Mouse (Mus musculus) urinary bladder, postnatal 10 days (tissue): ENCODE measurements at regions not wholly inside any gene's neighbourhood (a gene's known extent, or its start where the extent isn't known, plus 50 kb on each side); places are given as distances from the start of the nearest gene placed in this dataset.

ENCODE experiments used
- DNase-seq: peaks from one replicate; pipeline ENCODE4 v3.0.0; 2022; ENCODE audit warnings: low spot score

DNA sequence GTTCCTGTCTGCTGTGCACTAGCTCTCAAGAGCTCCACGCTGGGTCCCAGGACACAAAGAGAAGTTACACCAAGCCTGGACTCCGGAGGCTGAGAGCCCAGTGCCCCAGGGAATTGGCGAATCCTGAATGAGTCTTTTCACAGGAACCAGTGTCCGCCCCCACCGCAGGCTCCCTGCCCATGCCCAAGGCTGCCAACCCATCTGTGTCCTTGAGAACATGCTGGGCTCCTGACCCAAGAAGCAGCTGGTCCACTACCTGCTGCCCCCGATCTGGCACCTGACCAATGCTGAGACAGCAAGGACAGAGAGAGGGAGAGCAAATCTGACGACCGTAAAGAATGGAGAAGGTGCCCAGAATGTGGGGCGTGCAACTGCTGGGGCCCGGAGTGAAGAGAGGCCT is 85.2 kb upstream of the Cplx2 start:
- no peak for DNase-seq

DNA sequence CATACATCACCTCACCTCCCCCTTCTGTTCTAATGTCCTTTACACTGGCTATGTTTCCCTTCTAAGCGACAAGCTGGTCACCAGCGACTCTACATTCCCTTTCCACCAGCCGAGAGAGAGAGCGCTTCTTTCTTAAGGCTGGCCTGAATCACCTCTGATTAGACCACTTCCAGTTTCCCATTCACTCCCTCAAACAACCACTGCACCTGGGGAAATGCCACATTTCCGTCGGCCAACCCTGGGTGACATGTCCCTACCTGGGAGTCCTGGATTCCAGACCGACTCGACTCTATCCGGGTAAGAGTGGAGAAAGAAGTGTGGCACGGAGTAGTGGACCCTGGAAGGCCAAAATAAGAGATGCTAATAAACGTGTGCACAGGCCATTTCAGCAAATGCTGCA is 84.5 kb upstream of the Cplx2 start:
- no peak for DNase-seq

DNA sequence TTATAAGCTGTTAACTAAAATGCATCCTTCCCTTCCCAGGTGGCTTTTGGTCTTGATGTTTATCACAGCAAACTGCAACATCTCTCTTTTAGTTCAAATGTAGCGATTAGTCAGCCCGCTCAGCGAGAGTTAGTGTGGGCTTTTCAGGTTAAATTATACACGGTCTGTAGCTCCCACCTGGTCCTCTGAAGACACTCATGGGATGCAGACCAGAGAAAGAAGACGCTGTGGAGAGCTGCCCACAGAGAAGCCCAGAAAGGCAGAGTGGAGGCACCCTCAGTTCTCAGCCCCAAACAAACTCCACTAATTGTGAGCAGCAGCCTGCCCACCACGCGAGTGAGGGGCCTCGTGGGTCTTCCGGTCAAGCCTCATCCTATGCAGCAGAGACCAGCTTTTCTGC is 81.1 kb upstream of the Cplx2 start:
- no peak for DNase-seq

DNA sequence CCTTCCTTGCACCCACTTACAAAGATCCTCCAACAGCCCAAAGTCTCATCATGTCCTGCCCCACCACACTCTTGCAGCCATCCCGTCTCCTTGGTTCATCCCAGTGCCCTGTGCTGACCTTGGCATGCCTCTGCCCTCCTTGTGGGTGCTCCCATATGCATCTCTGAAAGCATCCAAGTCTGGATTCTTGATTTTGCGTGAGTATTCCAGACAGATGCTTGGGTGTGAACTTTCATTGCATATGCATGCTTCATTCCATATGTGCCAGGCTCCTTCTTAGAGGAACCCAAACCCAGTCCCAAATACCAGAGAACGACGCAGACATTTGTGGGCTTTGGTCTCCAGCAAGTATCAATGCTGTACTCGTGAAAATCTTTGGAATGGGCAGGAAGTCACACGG is 78.8 kb upstream of the Cplx2 start:
- DNase-seq, result no peak

DNA sequence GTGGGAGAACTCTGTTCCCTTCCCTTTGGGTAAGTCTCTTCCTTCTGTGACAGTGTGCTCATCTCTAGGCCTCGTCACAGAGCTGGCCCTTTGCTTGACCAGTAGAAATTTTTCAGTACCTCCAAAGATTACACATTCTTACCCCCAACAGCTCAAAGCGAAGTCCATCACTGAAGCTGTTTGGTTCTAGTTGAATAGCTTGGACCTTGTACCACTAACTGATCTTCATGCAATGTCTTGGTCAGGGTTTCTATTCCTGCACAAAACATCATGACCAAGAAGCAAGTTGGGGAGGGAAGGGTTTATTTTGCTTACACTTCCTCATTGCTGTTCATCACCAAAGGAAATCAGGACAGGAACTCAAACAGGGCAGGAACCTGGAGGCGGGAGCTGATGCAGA is 78.1 kb upstream of the Cplx2 start:
- no peak for DNase-seq

DNA sequence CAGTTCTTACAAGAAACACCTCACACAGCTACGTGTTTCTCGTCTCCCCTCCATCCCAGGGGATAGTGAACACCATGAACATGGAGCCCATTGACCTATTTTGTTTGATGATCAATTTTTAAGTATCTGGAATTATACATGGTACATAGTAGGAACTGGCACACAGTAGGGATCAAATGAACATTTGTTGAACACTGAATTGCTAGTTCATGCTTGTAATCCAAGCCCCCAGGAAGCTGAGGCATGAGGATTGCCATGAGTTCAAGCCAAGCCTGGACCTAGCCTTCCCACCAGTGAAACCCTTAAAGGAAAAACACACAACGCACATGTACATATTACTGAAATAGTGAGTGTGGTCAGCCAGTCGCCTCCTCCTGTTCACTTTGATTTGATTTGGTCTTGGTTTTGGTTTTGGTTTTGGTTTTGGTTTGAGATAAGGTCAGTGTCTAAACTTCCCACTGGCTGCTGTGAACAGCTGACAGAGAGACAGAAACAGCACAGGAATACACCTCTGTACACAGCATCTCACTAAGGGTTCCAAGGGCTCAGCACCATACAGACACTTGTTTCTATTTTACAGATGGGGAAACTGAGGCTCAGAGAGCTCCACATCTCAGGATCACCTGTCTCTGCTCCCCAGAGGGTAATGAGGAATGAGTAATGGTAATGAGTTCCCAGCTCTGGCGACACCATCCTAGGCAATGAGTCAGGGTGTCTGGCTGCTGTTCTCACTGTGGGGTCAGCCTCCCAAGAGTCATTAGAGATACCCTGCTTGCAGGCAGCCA is 75.5 kb upstream of the Cplx2 start:
- DNase-seq, result no peak

DNA sequence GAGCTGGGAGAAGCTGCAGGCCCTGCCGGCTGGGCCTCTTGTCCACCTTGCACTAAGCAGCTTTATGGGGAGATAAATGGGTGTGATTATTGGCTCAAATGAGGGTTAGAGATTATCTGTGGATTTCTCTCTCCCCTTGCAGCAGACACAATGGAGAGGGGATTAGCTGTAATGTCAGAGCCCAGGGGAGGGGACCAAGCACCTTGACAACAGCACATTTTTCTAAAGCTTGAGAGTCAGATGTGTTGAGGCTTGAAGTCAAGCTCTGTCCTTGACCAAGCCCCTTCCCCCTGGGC is 74.9 kb upstream of the Cplx2 start:
- DNase-seq, result no peak

DNA sequence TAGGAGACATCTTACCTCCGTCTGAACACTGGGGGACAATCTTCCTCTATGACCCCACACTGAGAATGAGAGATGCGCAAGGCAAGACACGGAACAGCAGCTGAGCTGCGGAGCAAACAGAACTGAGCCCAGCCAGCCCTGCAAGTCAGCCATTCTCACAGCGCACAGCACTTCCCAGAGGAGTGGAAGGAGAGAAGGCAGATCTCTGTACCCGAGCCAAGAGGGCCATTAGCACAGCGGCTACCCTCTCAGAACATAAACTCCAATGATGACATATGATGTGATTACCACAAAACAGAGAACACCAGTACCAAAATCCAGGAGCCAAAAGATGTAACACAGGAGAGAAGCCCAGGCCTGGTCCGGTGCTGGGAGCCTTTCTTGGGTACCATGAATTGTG is 72.3 kb upstream of the Cplx2 start:
- DNase-seq, result no peak

DNA sequence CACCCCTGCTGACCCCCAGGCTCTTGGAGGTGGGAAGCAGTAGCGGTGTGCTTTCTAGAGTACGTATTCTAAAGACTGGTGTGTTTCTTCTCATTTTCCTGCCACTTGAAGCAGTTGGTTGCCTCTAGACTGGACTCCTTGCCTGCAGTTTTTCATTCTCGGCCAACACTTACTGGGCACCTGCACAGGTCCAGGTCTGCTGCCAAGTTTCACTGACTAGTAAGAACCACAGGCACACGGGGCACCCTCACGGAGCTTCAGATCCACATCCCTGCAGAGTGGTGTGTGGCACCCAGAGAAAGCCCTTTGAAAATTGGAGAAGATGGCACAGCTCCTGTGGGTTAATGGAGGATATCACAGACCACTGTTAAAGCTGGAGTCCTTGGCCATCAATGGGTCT is 71.9 kb upstream of the Cplx2 start:
- no peak for DNase-seq

DNA sequence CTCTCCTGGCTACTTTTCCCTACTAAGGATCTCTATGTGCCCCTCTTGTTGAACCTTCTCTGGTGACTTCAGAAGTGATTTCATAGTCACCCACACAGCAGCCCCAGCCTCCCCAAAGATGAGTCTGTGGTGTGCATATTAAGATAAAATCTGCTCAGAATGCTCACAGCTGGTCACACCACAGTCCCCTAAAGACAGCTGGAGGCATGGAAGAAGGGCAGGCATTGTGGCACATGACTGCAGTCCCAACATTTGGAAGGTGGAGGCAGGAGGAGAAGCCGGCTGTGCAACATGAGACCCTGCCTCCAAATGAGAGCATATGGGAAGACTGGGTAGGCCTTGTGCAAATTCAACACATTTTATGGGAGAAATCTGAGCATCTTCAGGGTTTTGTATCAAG is 70.0 kb upstream of the Cplx2 start:
- no peak for DNase-seq

DNA sequence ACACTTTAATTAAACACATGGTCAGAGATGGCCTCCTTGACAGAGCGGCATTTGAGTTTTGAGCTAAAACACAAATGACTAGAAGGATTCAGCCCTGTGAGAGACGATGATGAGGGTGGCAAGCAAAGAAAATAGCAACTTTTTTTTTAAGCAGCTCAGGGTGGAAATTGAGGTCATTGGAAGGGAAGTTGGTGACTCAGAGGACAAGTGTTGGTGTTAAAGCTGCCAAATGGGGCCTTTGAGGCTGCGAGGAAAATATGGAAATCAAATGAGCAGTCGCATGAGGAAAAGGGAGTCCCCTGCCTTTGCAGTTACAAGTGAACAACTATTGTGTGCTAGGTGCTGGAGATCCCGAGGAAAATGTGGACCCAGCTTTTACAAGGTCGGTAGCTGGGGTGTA is 69.5 kb upstream of the Cplx2 start:
- DNase-seq, result no peak

DNA sequence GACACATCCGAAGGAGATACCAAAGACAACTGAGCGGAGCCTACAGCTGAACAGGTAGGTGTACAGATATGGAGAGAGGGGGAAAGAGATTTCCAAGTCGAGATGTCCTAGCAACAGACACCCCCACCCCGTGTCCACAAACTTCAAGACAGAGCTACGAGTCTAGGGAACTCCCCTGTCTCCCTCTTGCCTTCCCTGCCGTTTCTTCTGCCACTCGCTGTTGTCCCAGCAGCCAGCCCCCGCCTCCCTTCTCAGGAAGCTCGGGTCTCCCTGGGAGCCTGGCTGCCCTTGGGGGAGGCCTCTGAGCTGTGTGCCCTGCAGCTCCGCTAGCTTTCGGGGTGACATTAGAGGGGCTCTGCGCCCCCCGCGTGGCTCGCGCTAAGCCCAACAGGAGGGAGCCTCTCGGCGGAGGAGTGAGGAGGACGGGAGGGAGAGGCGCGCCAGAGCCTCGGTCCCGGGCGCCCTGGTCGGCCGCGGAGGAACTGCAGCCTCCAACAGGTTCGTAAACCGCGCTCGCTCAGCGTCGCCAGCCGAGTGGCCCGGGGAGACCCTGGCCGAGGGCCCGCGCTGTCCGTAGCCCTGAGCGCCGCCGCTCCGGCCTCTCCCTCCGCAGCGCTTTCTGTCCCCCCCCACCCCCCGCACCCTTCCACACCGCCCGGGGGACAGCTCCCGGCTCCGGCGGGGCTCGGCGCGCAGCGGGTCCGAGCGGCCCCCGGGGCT is 68.6 kb upstream of the Cplx2 start:
- no peak for DNase-seq

DNA sequence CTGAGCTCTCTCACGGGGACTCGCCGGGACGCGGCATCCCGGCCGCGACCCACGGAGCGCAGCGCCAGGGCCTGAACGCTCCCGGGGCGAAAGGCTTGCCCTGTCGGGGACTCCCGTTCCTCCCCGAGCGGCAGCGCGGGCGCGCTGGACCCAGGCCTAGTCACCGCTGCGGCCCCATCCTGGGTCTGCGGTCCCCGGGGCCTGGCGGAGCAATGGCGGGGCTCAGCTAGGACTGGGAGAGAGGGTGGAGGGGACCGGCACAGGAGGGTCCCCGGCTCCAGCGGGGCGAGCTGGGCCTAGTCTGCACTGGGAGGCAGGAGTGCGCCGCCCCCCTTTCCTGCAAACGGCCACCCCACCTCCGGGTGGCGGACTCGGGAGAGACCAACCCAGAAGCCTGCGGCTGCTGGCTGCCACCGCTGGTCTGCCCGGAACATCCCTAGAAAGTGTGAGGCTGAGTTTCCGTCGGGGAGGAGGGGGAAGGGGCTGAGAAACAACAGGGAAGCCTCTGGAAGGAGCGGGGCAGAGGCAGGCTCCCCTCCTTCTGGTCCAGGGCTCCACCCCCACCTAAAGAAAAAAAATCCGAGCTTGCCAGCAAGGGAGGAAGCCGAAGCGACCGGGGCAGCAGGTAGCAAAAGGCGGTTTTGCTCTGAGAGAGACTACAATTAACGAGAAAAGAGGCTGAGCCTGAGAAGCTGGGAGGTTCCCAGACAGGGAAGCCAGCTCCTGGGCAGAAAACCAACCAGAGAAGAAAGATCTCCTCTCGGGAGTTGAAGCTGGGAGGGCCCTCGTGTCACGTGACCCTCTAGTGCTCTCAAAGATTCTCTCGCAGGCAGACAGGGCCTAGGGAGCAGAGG is 67.9 kb upstream of the Cplx2 start:
- peak; percentile 14 for DNase-seq

DNA sequence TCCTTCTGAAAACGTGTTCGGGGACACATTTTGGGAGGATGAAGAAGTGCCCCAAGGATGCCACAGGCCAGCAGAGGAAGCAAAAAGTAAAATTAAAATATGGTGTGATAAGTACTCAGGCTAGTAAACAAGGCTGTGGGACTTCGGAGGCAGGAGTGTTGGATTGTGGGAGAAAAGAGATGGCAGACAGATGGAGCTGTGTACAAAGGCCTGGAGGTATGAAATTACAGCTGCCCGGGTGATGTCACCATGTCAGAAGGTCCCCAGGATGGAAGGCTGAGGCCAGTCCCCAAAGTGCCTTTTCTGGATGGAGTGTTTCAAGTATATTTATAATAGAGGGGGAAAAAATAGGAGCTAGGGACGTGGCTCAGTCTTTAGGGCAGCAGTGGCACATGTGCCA is 66.9 kb upstream of the Cplx2 start:
- DNase-seq, result no peak

DNA sequence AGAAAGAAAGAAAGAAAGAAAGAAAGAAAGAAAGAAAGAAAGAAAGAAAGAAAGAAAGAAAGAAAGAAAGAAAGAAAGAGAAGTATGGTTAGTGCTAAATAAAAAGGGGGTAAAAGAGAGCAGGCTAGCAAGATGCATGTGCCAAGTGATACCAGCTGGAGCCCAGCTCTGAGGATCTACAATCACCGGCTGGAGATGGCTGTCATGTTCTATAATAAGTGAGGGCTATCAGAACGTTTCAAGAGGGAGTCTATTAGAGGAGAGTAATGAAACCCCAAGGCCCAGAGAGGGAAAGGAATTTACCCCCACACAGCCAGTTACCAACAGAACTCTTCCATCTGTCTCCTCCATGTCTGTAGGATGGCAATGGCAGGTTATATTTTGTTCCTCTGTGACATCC is 62.6 kb upstream of the Cplx2 start:
- DNase-seq, result no peak

DNA sequence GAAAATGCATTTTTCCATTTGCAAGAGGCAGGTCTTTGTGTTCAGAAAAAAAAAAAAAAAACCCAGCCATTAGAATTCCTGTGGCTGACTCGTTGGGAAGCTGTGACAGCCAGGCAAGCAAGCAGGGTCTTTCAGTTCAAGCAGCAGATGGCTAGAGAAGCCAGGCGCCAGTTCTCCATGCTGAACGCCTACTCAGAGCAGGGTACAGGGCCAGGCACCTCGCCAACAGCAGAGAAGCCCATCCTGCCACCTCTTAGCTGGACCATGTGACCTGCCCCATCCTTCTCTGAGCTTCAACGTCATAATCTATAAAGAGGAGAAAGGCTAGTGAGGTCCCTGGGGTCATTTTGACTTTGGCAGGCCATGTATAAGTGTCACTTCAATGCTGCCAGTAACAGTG is 61.8 kb upstream of the Cplx2 start:
- DNase-seq, result no peak

DNA sequence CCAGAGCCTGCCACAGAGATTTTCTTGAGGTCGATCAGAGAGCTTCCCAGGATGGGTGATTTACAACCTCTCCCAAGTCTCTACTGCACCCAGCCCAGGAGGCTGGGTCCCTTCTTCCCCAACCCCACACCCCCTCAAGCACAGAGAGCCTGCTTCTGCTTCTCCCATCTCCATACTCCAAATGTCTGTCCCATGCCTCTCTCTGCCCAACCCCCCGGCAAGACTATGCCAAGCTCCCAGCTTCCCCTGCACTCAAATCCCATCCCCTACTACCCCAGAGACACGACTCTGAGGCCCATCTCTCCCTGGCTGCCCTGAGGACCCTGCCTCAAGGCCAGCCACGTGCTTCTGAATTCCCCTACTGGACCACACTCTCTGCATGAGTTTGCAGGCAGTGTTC is 61.0 kb upstream of the Cplx2 start:
- DNase-seq, result no peak

DNA sequence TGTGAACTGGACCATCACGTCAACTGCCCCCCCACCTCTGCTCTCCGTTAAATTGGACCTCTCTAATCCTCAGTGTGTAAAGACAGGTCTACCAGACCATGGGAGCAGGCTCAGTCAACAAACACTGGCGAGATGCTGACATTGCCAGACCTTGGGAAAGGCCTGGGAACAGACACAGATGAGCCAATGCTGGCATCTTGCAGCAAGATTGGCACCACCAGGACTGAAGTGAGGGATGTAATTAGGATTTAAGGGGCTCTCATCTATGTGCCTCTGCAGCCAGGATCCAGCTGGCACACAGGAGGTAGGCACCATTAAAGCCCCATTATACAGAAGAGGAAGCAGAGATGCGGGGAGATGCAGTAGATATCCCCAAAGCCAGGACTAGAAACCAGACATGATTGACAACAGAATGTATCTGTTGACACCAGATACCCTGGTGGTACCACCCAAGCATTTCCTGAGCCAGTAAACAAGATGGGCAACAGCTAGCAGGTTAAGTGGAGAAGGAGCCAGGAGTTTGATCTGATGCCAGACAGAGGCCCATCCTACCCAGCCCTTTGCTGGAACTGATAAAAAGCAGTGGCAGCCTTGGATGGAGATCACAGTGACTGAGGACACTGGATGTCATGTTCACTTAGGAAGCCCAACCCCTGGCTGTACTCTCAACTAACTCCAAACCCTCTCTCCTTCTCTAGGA is 59.7 kb upstream of the Cplx2 start:
- DNase-seq, result no peak

DNA sequence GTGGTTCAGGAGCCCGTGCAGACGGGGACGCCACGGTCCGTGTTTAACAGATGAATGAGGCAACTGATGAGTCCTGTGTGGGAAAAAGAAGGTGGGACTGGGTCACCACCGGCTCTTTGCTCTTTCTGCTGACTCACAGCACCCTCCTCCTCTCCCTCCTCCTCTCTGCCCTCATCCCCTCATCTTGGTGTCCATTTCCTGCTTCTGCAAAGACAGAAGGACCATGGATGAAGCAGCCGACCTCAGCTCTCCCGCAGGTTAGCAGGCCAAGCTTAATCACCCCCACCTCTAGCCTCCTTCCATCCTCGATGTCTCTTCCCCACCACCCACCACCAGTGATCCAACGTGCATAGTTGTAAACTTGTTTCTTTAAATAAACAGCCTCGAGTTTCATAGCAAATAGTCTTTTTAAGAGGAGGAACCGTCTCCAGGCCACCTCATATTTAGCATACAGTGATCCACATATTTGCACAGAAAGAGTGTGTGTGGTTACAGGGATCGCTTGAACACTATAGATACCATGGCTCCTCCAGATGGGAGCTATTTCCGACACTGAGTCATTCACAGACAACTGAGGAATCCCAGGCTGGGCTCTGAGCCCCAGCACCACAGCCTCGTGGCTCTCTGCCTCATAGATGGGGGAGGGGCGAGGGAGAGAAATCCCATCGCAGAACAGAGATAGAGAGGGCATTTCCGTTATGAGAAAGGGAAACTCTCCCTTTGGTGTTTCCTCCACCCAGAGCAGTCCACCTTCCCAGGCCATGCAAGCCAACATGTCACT is 58.6 kb upstream of the Cplx2 start:
- no peak for DNase-seq

DNA sequence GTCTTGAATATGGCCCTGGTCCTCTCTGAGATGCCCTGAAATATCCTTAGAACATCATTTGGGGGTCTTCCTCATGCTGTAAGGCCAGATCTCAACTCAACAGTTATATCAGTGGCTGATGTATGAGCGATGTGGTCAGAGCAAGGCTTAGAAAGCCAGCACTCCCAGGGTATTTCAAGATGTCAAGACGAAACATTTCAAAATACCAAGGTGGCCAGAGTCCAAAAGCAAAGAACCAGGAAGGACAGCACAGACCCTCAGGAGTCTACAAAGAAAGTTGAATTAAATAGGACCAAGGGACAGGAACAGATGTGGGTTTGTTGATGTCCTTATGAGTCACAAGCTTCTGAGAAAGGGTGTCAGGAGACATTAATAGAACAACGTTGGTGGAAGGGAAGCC is 55.8 kb upstream of the Cplx2 start:
- DNase-seq, result no peak

DNA sequence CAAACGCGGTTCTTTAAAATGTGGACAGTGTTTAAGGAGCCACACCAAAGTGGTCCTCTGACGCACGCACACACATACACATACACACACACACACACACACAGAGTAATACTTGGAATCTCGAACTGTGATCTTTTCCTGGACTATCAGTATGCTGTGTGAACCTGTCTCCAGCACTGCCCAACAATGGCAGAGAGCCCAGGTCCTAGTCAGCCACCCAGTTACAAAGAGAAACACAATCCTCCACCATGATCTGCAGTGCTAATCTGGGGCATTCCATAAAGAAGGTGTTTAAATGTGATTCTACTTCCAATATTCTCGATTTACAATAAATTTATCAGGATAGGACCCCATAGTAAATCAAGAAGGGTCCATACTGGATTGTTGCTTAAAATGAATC is 54.2 kb upstream of the Cplx2 start:
- no peak for DNase-seq

DNA sequence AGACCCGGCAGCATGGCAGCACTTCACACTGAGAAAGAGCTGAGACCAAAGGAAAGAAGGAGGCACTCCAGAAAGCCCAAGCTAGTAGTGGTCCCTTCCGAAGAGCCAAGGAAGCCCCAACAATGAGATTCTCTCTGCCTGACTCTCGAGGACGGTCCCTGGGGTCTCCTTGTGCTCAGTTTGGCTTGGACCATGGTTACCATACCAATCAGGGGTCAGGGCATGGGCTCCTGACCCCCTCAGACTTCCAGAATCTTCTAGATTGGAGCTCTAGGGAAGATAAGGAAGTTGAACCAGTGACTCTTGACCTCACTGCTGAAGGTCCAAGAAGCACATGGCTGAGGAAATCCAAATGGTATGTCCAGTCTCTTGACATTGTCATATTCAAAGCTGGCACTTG is 53.0 kb upstream of the Cplx2 start:
- DNase-seq, result no peak
